Mouse (Mus musculus) MEL (cell line): ENCODE results near the gene Gm6169. TPM values are rescaled to one million over a fixed set of nuclear protein-coding genes. Genes with fewer than 3 reads are reported as not detected.

Experiments
- DNase-seq: peaks from one replicate; pipeline ENCODE4 v3.0.0; 2011; ENCODE audit warnings: low read depth, low spot score
- H3K27ac ChIP-seq: 2 replicates; pipeline ENCODE4 v1.5.1; 2012; ENCODE audit warnings: low read depth, mild to moderate bottlenecking, control low read depth, low read length, moderate library complexity; ENCODE audit not compliant: control insufficient read depth
- H3K27me3 ChIP-seq, 2 experiments: fragments of 150-350 bp in 1 of 2; sonication (generic) in 1 of 2; 2 replicates each; pipeline ENCODE4 v1.6.1; 2012; ENCODE audit warnings: low read length in 2 of 2, mild to moderate bottlenecking in 2 of 2, improper control_type of control experiment in 1 of 2, moderate library complexity in 1 of 2; ENCODE audit not compliant: insufficient read depth in 2 of 2, control insufficient read depth in 1 of 2
- H3K36me3 ChIP-seq, 2 experiments: 2 replicates each; pipeline ENCODE4 v1.6.1; 2012 to 2014; ENCODE audit warnings: low read length in 2 of 2, improper control_type of control experiment in 1 of 2, inconsistent platforms in 1 of 2, mild to moderate bottlenecking in 1 of 2; ENCODE audit not compliant: insufficient read depth in 2 of 2, control insufficient read depth in 1 of 2
- H3K4me1 ChIP-seq, 2 experiments: fragments of 150-350 bp in 1 of 2; sonication (generic) in 1 of 2; 2 replicates each; pipeline ENCODE4 v1.6.1; 2012; ENCODE audit warnings: low read length in 2 of 2, improper control_type of control experiment in 1 of 2, mild to moderate bottlenecking in 1 of 2; ENCODE audit not compliant: insufficient read depth in 2 of 2, control insufficient read depth in 1 of 2
- H3K4me3 ChIP-seq, 2 experiments: fragments of 150-350 bp in 1 of 2; sonication (generic) in 1 of 2; 2 replicates each; pipeline ENCODE4 v1.5.1; 2012; ENCODE audit warnings: low read depth in 2 of 2, low read length in 2 of 2, mild to moderate bottlenecking in 2 of 2, moderate library complexity in 2 of 2, control low read depth in 1 of 2, improper control_type of control experiment in 1 of 2; ENCODE audit not compliant: control insufficient read depth in 1 of 2, insufficient read depth in 1 of 2
- H3K79me2 ChIP-seq: 2 replicates; pipeline ENCODE4 v1.6.1; 2012; ENCODE audit warnings: mild to moderate bottlenecking, low read length, moderate library complexity; ENCODE audit not compliant: control insufficient read depth, poor library complexity, insufficient read depth
- H3K9ac ChIP-seq: 2 replicates; pipeline ENCODE4 v1.6.1; 2012; ENCODE audit warnings: low read depth, mild to moderate bottlenecking, control low read depth, low read length, moderate library complexity; ENCODE audit not compliant: control insufficient read depth, poor library complexity, severe bottlenecking
- H3K9me3 ChIP-seq: fragments of 150-350 bp; sonication (generic); replicated peaks from 2 replicates; pipeline ENCODE4 v1.6.1; 2012; ENCODE audit warnings: mild to moderate bottlenecking, low read length, improper control_type of control experiment, moderate library complexity; ENCODE audit not compliant: insufficient read depth
- BHLHE40 ChIP-seq: IDR thresholded peaks from 2 replicates; pipeline ENCODE4 v1.6.1; 2012; ENCODE audit warnings: low read depth, mild to moderate bottlenecking, inconsistent platforms, low read length, improper control_type of control experiment, borderline replicate concordance
- CHD2 ChIP-seq: IDR thresholded peaks from 2 replicates; pipeline ENCODE4 v1.6.1; 2011; ENCODE audit warnings: low read length, improper control_type of control experiment
- E2F4 ChIP-seq: IDR thresholded peaks from 2 replicates; pipeline ENCODE4 v1.6.1; 2011; ENCODE audit warnings: low read depth, low read length, improper control_type of control experiment, borderline replicate concordance
- ELF1 ChIP-seq: IDR thresholded peaks from 2 replicates; pipeline ENCODE4 v1.6.1; 2014; ENCODE audit warnings: low read depth, mild to moderate bottlenecking, inconsistent platforms, low read length, improper control_type of control experiment, moderate library complexity
- EP300 ChIP-seq, 2 experiments: IDR thresholded peaks; 2 replicates each; pipeline ENCODE4 v1.6.1; 2011; ENCODE audit warnings: improper control_type of control experiment in 2 of 2, low read length in 2 of 2, low read depth in 1 of 2, mild to moderate bottlenecking in 1 of 2
- GATA1 ChIP-seq: IDR thresholded peaks from 2 replicates; pipeline ENCODE4 v1.6.1; 2011; ENCODE audit warnings: low read depth, low read length, improper control_type of control experiment
- KAT2A ChIP-seq: conservative IDR thresholded peaks from 2 replicates; pipeline ENCODE4 v1.6.1; 2012; ENCODE audit warnings: low read depth, low read length, improper control_type of control experiment, inconsistent platforms
- MAFK ChIP-seq: IDR thresholded peaks from 2 replicates; pipeline ENCODE4 v1.6.1; 2011; ENCODE audit warnings: low read depth, mild to moderate bottlenecking, low read length, improper control_type of control experiment, borderline replicate concordance
- MEF2A ChIP-seq: IDR thresholded peaks from 2 replicates; pipeline ENCODE4 v1.6.1; 2014; ENCODE audit warnings: low read depth, mild to moderate bottlenecking, inconsistent platforms, low read length, improper control_type of control experiment; ENCODE audit not compliant: poor library complexity, insufficient replicate concordance, severe bottlenecking; ENCODE audit errors: extremely low read depth
- MYB ChIP-seq: IDR thresholded peaks from 2 replicates; pipeline ENCODE4 v1.6.1; 2011; ENCODE audit warnings: mild to moderate bottlenecking, low read depth, low read length, improper control_type of control experiment
- MYC ChIP-seq: IDR thresholded peaks from 2 replicates; pipeline ENCODE4 v1.6.1; 2011; ENCODE audit warnings: low read depth, mild to moderate bottlenecking, low read length, improper control_type of control experiment, moderate library complexity
- SMC3 ChIP-seq: IDR thresholded peaks from 2 replicates; pipeline ENCODE4 v1.6.1; 2011; ENCODE audit warnings: low read depth, low read length, improper control_type of control experiment
- TAL1 ChIP-seq: IDR thresholded peaks from 2 replicates; pipeline ENCODE4 v1.6.1; 2012; ENCODE audit warnings: mild to moderate bottlenecking, inconsistent platforms, low read length, moderate library complexity, mixed read lengths
- TBP ChIP-seq: IDR thresholded peaks from 2 replicates; pipeline ENCODE4 v1.8.0; 2011; ENCODE audit warnings: low read depth, low read length, improper control_type of control experiment
- USF1 ChIP-seq: IDR thresholded peaks from 2 replicates; pipeline ENCODE4 v1.6.1; 2014; ENCODE audit warnings: low read depth, mild to moderate bottlenecking, inconsistent platforms, low read length, improper control_type of control experiment, moderate library complexity
- ZC3H11A ChIP-seq: IDR thresholded peaks from 2 replicates; pipeline ENCODE4 v1.6.1; 2012; ENCODE audit warnings: low read depth, mild to moderate bottlenecking, inconsistent platforms, low read length, improper control_type of control experiment
- ZKSCAN1 ChIP-seq: IDR thresholded peaks from 2 replicates; pipeline ENCODE4 v1.6.1; 2012; ENCODE audit warnings: low read depth, mild to moderate bottlenecking, inconsistent platforms, low read length, improper control_type of control experiment, moderate library complexity
- polyA plus RNA-seq, 2 experiments: library from polyadenylated mRNA; stranded (reverse) in 1 of 2; unstranded in 1 of 2; fragments of >175 nt in 1 of 2; fragments of >200 nt in 1 of 2; gene quantifications; 2 replicates each; pipeline versions ENCODE4 v1.2.1 to v1.2.4; 2012; ENCODE audit warnings: low replicate concordance in 2 of 2, low read depth in 1 of 2; ENCODE audit not compliant: insufficient read length in 2 of 2, insufficient read depth in 1 of 2, missing spikeins in 1 of 2
- total RNA-seq: library from RNA; depleted of rRNA; stranded (reverse); fragments of 300-350 nt; gene quantifications from 2 replicates; pipeline ENCODE4 v1.2.3, GENCODE M21; 2012

Gm6169 gene
- total and polyA plus RNA-seq, 3 experiments, result 1.9 to 3.6 TPM; not detected in 1

GRCm38 (mm10) chr13:97073497-97073896 is 25.5 kb downstream of the Gm6169 start:
- Histone ChIP-seq H3K9me3 (no peaks in the 10 kb centered on the region), H3K4me1 (no peaks in the 10 kb centered on the region), H3K79me2 (no peaks in the 10 kb centered on the region), H3K4me3 (no peak overlapping the region), H3K27me3 (no peaks in the 10 kb centered on the region; a peak in 1 of 4 replicates), H3K36me3 (no peaks in the 10 kb centered on the region), H3K9ac (no peak overlapping the region), H3K27ac (no peak overlapping the region)
- no peak for DNase-seq
- TF ChIP-seq USF1 (no peak), MYB (no peak), TAL1 (no peak), MYC (no peak), ZKSCAN1 (no peak), MAFK (no peak), KAT2A (no peak)

DNA sequence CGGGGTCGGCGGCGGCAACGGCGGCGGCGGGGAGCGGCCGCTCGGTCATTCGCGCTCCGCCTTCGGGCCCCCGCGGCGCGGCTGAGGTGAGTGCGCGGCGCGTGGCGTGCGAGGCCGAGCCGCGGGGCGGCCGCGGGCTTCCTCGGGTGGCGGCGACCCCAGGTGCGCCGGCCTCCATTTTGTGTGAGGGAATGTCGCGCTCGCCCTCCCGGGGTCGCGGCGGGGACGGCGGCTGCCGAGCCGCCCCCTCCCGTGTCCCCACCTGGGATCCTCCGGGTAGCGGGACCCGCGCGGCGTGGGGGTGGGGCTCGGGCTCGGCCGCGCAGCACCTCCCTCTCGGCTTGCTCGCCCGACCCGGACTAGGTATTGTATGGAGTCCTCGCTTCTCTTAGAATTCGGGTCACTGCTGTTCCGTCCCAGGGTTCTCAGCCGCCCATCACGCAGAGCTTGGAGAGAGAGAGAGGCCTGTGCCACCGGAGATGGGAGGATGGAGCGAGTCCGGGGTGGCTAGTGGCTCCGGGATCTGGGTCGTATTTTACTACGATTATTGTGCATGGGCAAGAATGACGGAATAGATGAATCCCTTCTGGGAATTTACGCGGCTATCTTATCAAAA is 27.3 kb downstream of the Gm6169 start:
- Histone ChIP-seq H3K27me3 (no peaks in the 10 kb centered on the region), H3K4me3 (no peak overlapping the region)

DNA sequence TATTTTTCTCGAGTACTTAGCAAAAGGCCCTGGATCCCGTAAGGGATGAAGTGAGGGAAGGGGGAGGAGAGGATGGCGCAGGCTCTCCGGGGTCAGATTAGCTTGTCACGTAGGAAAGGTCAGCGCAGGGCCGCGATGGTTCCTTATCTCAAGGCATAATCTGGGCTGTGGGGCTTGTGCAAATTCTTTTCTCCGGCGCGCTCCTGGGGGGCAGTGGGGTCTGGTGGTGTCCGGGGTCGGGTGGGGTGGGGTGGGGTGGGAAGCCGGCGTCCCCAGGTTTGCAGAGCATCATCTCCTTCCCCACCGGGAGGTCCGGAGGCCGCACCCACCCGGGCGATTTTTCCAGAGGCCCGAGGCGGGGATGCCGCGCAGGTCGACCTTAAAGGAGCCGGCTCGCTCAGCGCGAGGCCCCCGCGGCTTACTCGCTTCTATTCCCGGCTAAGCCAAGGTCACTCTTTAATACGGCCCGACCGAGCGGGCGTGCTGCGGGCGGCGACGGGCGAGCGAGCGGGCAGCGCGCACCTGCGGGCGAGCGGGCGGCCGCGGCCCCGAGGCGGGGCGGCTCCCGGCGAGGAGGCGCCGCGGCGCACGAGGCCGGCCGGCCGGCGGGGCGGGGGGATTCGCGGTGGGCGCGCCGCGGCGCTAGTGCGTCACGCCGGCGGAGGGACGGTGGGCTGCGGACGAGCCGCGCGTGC is 28.0 kb downstream of the Gm6169 start:
- DNase-seq, result no peak
- no peaks in the 10 kb centered on the region for H3K27me3 ChIP-seq
- H3K79me2 ChIP-seq, result no peaks in the 10 kb centered on the region
- H3K4me3 ChIP-seq, result no peak overlapping the region
- H3K36me3 ChIP-seq, result peaks cover 0 to 3% of the 10 kb centered on the region in 2 experiments; a peak in 1 of 4 replicates
- no peak overlapping the region for H3K27ac ChIP-seq
- H3K4me1 ChIP-seq, result peaks cover 0 to 2% of the 10 kb centered on the region in 2 experiments; a peak in 1 of 4 replicates
- H3K9ac ChIP-seq, result no peak overlapping the region
- TF ChIP-seq BHLHE40 (no peak), MEF2A (no peak)
- TF ChIP-seq, all 39 proteins: peak for 0
- H3K9me3 ChIP-seq, result no peaks in the 10 kb centered on the region

More for the DNA sequence above, 27.3 kb downstream of the Gm6169 start:
- Histone ChIP-seq H3K79me2 (no peaks in the 10 kb centered on the region), H3K9ac (no peak overlapping the region), H3K36me3 (no peaks in the 10 kb centered on the region), H3K4me1 (no peaks in the 10 kb centered on the region), H3K27ac (no peak overlapping the region), H3K9me3 (no peaks in the 10 kb centered on the region)
- no peak for DNase-seq
- TF ChIP-seq E2F4 (no peak), CHD2 (no peak), MYC (no peak), GATA1 (no peak), KAT2A (no peak), EP300 (IDR thresholded peaks at IDR 0.05; ENCODE audit: low read depth in 1 of 2, low read length in 2 of 2) (no peak), SMC3 (no peak), ELF1 (no peak), TBP (no peak), ZC3H11A (no peak)
